Mouse (Mus musculus): ENCODE measurements around the gene Usp12. TPM values are rescaled to one million over a fixed set of nuclear protein-coding genes. Genes with fewer than 3 reads are reported as not detected.

The Usp12 gene
- total and polyA plus RNA-seq, 3 experiments, result 6.0 to 17.2 (median 16.8) TPM

DNA sequence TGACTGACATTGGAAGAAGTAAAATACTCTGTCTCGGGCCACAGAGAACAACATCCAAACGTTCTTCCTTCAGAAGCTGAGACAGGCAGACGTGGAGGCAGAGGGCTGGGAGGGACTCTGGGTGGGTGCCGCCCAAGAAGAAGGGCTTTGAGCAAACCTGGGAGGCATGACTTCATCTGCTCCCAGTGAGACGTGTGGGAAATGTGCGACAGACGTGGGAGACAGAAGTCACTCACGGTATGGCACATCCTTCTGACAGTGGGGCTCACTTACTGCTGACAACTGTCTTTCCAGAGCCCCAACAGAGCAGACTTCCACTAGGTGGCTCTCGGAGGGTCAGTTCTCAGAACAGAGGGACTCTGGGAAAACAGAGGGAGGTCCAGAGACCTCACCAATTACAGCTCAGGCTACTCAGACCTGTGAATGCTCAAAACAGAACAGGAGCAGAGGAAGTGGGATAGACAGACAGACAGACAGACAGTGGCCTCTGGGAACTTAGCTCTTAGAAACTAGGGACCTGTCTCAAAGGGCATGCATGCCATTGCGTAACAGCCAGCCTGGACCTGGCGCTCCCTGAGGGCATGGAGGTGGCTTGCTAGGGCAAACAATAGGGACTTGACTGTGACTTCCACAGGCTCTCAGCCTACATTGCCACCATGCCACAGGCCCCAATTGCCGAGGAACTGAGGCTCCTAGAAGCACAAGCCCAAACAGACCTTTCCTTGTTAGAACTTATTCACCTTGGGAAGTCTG is 60.7 kb downstream of the Usp12 start:
- H3K36me3 ChIP-seq (ENCODE audit: control insufficient read depth, insufficient read depth, low read length), result no peaks in the 10 kb centered on the region
- no peaks in the 10 kb centered on the region for H3K27me3 ChIP-seq (ENCODE audit: control insufficient read depth, insufficient read depth, low read length)
- DNase-seq, result no peak
- H3K4me3 ChIP-seq, result no peak overlapping the region
- no peak overlapping the region for H3K27ac ChIP-seq
- WGBS, result 79% methylated on average over 12 of the region's 12 CpGs
- intact Hi-C loops (cut with DNase I), result loop anchor here (5.0 kb wide), 1 partner anchor 58 kb away; no protein-coding TSS in a partner anchor
- no peak overlapping the region for H3K9ac ChIP-seq (ENCODE audit: low read depth, low read length)
- H3K4me1 ChIP-seq (ENCODE audit: control insufficient read depth, insufficient read depth, low read length), result no peaks in the 10 kb centered on the region
- TF ChIP-seq CTCF (IDR thresholded peaks at IDR 0.05) (no peak), POLR2A (IDR thresholded peaks at IDR 0.05; ENCODE audit: insufficient read depth, low read depth, low read length) (no peak), EP300 (IDR thresholded peaks at IDR 0.05; ENCODE audit: insufficient read depth, low read depth, low read length) (no peak)
- no peaks in the 10 kb centered on the region for H3K79me2 ChIP-seq (replicated peaks; ENCODE audit: control insufficient read depth, insufficient read depth, low read length)

DNA sequence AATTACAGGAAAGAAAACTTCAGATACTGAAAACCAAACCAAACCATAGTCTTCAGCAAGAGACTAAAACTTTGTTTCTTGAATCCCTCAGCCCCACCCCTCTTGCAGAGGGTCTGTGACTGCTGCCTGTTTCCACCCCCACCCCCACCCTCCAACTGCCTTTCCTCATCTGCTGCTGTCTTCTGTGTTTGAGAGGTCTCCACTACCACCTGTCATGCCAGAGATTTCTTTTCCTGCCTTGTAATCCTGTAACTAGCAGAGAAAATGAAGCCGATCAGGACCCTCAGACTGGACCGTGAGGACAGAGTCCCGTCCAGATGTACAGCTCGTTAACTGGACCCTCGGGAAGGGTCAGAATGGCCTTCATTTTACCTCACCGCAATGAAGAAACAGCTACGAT is 61.4 kb downstream of the Usp12 start:
- H3K27me3 ChIP-seq (ENCODE audit: control insufficient read depth, insufficient read depth, low read length), result no peaks in the 10 kb centered on the region
- H3K27ac ChIP-seq, result no peak overlapping the region
- TF ChIP-seq CTCF (IDR thresholded peaks at IDR 0.05) (no peak), POLR2A (IDR thresholded peaks at IDR 0.05; ENCODE audit: insufficient read depth, low read depth, low read length) (no peak)
- no peaks in the 10 kb centered on the region for H3K36me3 ChIP-seq (ENCODE audit: control insufficient read depth, insufficient read depth, low read length)
- intact Hi-C loops (cut with DNase I), result loop anchor here (5.0 kb wide), 1 partner anchor 59 kb away; no protein-coding TSS in a partner anchor
- 94% methylated on average over 7 of the region's 7 CpGs for WGBS
- H3K4me1 ChIP-seq (ENCODE audit: control insufficient read depth, insufficient read depth, low read length), result no peaks in the 10 kb centered on the region
- H3K4me3 ChIP-seq, result no peak overlapping the region
- no peak overlapping the region for H3K9ac ChIP-seq (ENCODE audit: low read depth, low read length)
- no peaks in the 10 kb centered on the region for H3K79me2 ChIP-seq (replicated peaks; ENCODE audit: control insufficient read depth, insufficient read depth, low read length)
- no peak for DNase-seq

DNA sequence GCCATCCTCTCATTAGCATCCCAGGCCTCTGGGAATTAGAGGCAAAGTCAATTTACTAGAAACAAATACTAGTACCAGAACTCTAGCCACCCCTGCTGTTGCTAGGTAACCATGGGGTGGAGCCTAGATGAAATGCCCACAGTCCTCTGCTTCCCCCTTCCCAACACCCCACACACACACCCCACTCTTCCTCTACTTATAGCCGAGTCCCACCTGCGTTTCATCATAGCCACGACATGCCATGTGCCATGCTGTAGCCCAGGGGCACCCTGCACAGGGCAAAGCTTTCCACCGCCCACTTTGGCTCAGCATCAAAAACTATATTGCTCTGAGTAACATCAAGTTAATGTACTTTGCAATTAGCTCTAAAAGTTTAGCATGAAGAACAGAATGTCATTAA is 67.8 kb downstream of the Usp12 start:
- DNase-seq, result no peak
- 86% methylated on average over 4 of the region's 4 CpGs for WGBS
- no peak overlapping the region for H3K4me3 ChIP-seq
- no peaks in the 10 kb centered on the region for H3K79me2 ChIP-seq (replicated peaks; ENCODE audit: control insufficient read depth, insufficient read depth, low read length)
- H3K4me1 ChIP-seq (ENCODE audit: control insufficient read depth, insufficient read depth, low read length), result no peaks in the 10 kb centered on the region; the same call in 1 of the 2 replicates
- H3K9ac ChIP-seq (ENCODE audit: low read depth, low read length), result no peak overlapping the region
- H3K27ac ChIP-seq, result no peak overlapping the region
- TF ChIP-seq EP300 (IDR thresholded peaks at IDR 0.05; ENCODE audit: insufficient read depth, low read depth, low read length) (no peak), CTCF (IDR thresholded peaks at IDR 0.05) (no peak), POLR2A (IDR thresholded peaks at IDR 0.05; ENCODE audit: insufficient read depth, low read depth, low read length) (no peak)
- no peaks in the 10 kb centered on the region; the same call in 1 of the 2 replicates for H3K36me3 ChIP-seq (ENCODE audit: control insufficient read depth, insufficient read depth, low read length)
- H3K27me3 ChIP-seq (ENCODE audit: control insufficient read depth, insufficient read depth, low read length), result no peaks in the 10 kb centered on the region
- intact Hi-C loops (cut with DNase I), result no loop called here

DNA sequence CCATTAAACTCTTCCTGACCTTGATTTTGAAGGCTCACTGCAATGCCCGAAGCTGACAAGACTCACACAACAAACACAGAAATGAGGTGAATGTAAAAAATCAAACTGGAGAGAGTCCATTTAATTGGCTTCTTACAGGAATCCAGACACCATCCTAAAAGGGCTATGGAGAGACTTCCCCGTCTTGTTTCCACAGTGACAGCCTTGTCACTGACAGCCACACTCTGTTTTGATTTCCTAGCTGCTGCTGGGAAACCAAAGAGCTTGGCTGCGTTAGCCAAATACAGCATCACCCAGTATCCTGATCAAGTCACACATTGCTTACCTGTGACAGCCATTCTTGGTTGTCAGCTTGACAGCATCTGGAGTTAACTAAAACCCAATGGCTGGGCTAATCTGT is 69.8 kb downstream of the Usp12 start:
- Histone ChIP-seq H3K79me2 (replicated peaks; ENCODE audit: control insufficient read depth, insufficient read depth, low read length) (no peaks in the 10 kb centered on the region), H3K4me3 (no peak overlapping the region), H3K27me3 (ENCODE audit: control insufficient read depth, insufficient read depth, low read length) (no peaks in the 10 kb centered on the region), H3K27ac (no peak overlapping the region), H3K36me3 (ENCODE audit: control insufficient read depth, insufficient read depth, low read length) (no peaks in the 10 kb centered on the region; the same call in 1 of the 2 replicates), H3K4me1 (ENCODE audit: control insufficient read depth, insufficient read depth, low read length) (no peaks in the 10 kb centered on the region; the same call in 1 of the 2 replicates), H3K9ac (ENCODE audit: low read depth, low read length) (no peak overlapping the region)
- intact Hi-C loops (cut with DNase I), result no loop called here
- no peak for DNase-seq
- WGBS, result 39% methylated on average over 3 of the region's 3 CpGs
- TF ChIP-seq POLR2A (IDR thresholded peaks at IDR 0.05; ENCODE audit: insufficient read depth, low read depth, low read length) (no peak), EP300 (IDR thresholded peaks at IDR 0.05; ENCODE audit: insufficient read depth, low read depth, low read length) (no peak), CTCF (IDR thresholded peaks at IDR 0.05) (no peak)

DNA sequence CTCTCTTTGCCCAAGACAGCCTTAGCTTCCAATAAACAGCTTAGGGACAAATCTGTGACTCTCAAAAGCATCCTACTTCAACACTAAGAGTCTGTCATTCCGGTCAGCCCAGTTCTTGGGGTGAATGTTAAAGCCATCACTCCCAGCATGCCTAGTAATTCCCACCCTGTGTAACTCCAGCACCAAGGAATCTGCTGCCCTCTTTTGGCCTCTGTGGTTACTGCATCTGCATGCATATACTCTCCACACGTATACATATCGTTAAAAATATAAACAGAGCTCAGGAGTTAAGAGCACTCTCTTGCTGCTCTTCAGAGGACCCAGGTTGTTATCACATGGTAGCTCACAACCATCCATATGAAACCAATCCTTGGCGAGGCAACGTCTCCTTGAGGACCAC is 71.4 kb downstream of the Usp12 start:
- WGBS, result 95% methylated on average over 5 of the region's 5 CpGs
- TF ChIP-seq EP300 (IDR thresholded peaks at IDR 0.05; ENCODE audit: insufficient read depth, low read depth, low read length), result no peak
- TF ChIP-seq CTCF (IDR thresholded peaks at IDR 0.05), result peak; percentile 35; the same call in 1 of the 2 replicates
- TF ChIP-seq POLR2A (IDR thresholded peaks at IDR 0.05; ENCODE audit: insufficient read depth, low read depth, low read length), result no peak
- no peak overlapping the region for H3K27ac ChIP-seq
- H3K27me3 ChIP-seq (ENCODE audit: control insufficient read depth, insufficient read depth, low read length), result no peaks in the 10 kb centered on the region
- no peaks in the 10 kb centered on the region; the same call in 1 of the 2 replicates for H3K4me1 ChIP-seq (ENCODE audit: control insufficient read depth, insufficient read depth, low read length)
- intact Hi-C loops (cut with DNase I), result no loop called here
- no peaks in the 10 kb centered on the region; the same call in 1 of the 2 replicates for H3K36me3 ChIP-seq (ENCODE audit: control insufficient read depth, insufficient read depth, low read length)
- no peaks in the 10 kb centered on the region for H3K79me2 ChIP-seq (replicated peaks; ENCODE audit: control insufficient read depth, insufficient read depth, low read length)
- H3K4me3 ChIP-seq, result no peak overlapping the region
- no peak for DNase-seq
- H3K9ac ChIP-seq (ENCODE audit: low read depth, low read length), result no peak overlapping the region

- WGBS, result 36% methylated on average over 14 of the region's 14 CpGs
- intact Hi-C loops (cut with DNase I), result no loop called here
- TF ChIP-seq POLR2A (IDR thresholded peaks at IDR 0.05; ENCODE audit: insufficient read depth, low read depth, low read length) (no peak), EP300 (IDR thresholded peaks at IDR 0.05; ENCODE audit: insufficient read depth, low read depth, low read length) (no peak), CTCF (IDR thresholded peaks at IDR 0.05) (no peak)
- H3K4me3 ChIP-seq, result no peak overlapping the region
- no peak overlapping the region for H3K9ac ChIP-seq (ENCODE audit: low read depth, low read length)
- no peaks in the 10 kb centered on the region for H3K79me2 ChIP-seq (replicated peaks; ENCODE audit: control insufficient read depth, insufficient read depth, low read length)
- DNase-seq, result no peak
- no peaks in the 10 kb centered on the region for H3K36me3 ChIP-seq (ENCODE audit: control insufficient read depth, insufficient read depth, low read length)
- no peaks in the 10 kb centered on the region for H3K4me1 ChIP-seq (ENCODE audit: control insufficient read depth, insufficient read depth, low read length)
- no peaks in the 10 kb centered on the region for H3K27me3 ChIP-seq (ENCODE audit: control insufficient read depth, insufficient read depth, low read length)
- H3K27ac ChIP-seq, result no peak overlapping the region
These were observed 72.6 kb downstream of the Usp12 start for GRCm38 (mm10) chr5:146722226-146722625.
